Mouse (Mus musculus): Measurements from ENCODE around the gene Unc93a2. TPM values are rescaled to one million over a fixed set of nuclear protein-coding genes. Genes with fewer than 3 reads are reported as not detected.
"Not testable (repeated sequence)": the region's sequence is repeated elsewhere in the genome, so short reads cannot be mapped to it uniquely, and the experiment has no call there.

Unc93a2 gene
- polyA plus RNA-seq, 1 experiment from 2014 or later, result not detected

DNA sequence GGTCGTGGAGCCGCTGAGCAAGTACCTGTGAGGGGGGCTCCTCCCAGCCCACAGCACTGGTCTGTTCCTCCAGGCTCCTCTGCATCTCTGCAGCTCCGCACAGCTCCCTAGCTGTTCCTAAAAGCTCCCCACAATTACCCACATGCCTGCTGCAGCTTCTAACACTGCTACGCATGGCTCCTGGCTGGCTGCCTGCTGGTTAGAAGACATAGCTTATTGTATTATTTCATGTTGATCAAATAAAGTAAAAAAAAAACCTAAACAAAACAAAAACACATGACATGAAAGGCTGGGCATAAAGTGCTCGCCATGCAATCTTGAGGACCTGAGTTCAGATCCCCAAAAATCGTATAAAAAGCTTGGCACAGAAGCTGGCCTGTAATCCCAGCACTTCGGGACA, 4.6 kb upstream of the Unc93a2 start:
- H3K27ac ChIP-seq; H3K4me1 ChIP-seq; H3K9ac ChIP-seq; H3K9me3 ChIP-seq (replicated peaks); ATAC-seq (ENCODE audit: low FRiP score); H3K27me3 ChIP-seq; H3K4me3 ChIP-seq; H3K4me2 ChIP-seq (replicated peaks); H3K36me3 ChIP-seq: not testable (repeated sequence)
- 81% methylated on average over 7 of the region's 7 CpGs for WGBS

GRCm38 (mm10) chr17:7388958-7389356, 3.7 kb upstream of the Unc93a2 start:
- H3K9me3 ChIP-seq (replicated peaks); H3K4me3 ChIP-seq; H3K27ac ChIP-seq; ATAC-seq (ENCODE audit: low FRiP score); H3K36me3 ChIP-seq; H3K27me3 ChIP-seq; H3K4me2 ChIP-seq (replicated peaks); H3K4me1 ChIP-seq; H3K9ac ChIP-seq: not testable (repeated sequence)
- 81% methylated on average over 7 of the region's 8 CpGs for WGBS

DNA sequence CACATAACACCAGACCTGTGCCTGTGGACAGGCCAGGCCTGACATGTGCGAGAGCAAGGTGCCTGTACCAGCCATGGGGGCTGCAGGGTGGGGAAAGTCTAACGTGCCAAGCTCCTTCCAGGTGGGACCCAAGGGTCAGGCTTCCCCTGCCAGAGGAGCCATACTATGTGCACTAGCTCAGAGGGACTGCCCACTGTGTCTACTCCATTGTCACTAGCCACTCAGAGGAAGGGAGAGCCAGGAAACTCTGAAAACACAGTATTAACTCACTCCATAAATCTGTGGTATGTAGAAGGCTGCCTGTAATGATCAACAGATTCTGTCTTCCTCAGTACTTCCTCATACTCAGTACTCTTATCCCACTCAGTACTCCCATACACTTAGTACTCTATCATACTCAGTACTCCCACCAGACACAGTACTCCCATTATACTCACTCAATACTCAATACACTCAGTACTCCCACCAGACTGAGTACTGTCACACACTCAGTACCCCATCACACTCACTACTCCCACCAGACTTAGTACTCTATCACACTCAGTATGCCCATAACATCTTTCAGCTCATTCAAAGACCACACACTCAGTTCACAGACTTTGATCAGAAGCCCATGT, 3.2 kb upstream of the Unc93a2 start:
- H3K27me3 ChIP-seq; H3K9ac ChIP-seq; H3K36me3 ChIP-seq; H3K9me3 ChIP-seq (replicated peaks); H3K4me1 ChIP-seq; H3K4me2 ChIP-seq (replicated peaks); H3K27ac ChIP-seq; H3K4me3 ChIP-seq: not testable (repeated sequence)
- no CpG with 5 or more reads among the region's 2 CpGs for WGBS
- ATAC-seq (ENCODE audit: low FRiP score), result peak; percentile 53; the same call in 1 of the 2 replicates

- H3K27me3 ChIP-seq; H3K4me3 ChIP-seq; H3K27ac ChIP-seq; H3K36me3 ChIP-seq; H3K9me3 ChIP-seq (replicated peaks); H3K4me2 ChIP-seq (replicated peaks); H3K9ac ChIP-seq; H3K4me1 ChIP-seq: not testable (repeated sequence)
- WGBS, result 68% methylated on average over 8 of the region's 8 CpGs
- 0 out of 2 replicates have a peak, but pooled peaks have one; percentile 41 for ATAC-seq (ENCODE audit: low FRiP score)
Observed at GRCm38 (mm10) chr17:7386016-7386415, 752 bp upstream of the Unc93a2 start.

GRCm38 (mm10) chr17:7383167-7384143, 1.8 kb downstream of the Unc93a2 start:
- not testable (repeated sequence) for H3K36me3 ChIP-seq; H3K9ac ChIP-seq; H3K27ac ChIP-seq; H3K9me3 ChIP-seq (replicated peaks); H3K4me3 ChIP-seq; H3K27me3 ChIP-seq; H3K4me1 ChIP-seq; H3K4me2 ChIP-seq (replicated peaks); ATAC-seq (ENCODE audit: low FRiP score)
- WGBS, result 86% methylated on average over 11 of the region's 13 CpGs

- not testable (repeated sequence) for H3K27ac ChIP-seq; H3K9ac ChIP-seq; H3K4me1 ChIP-seq; H3K9me3 ChIP-seq (replicated peaks); H3K4me2 ChIP-seq (replicated peaks); H3K4me3 ChIP-seq; H3K27me3 ChIP-seq; ATAC-seq (ENCODE audit: low FRiP score); H3K36me3 ChIP-seq
- WGBS, result 96% methylated on average over 1 of the region's 3 CpGs
Observed at GRCm38 (mm10) chr17:7382711-7383110, 2.6 kb downstream of the Unc93a2 start.

DNA sequence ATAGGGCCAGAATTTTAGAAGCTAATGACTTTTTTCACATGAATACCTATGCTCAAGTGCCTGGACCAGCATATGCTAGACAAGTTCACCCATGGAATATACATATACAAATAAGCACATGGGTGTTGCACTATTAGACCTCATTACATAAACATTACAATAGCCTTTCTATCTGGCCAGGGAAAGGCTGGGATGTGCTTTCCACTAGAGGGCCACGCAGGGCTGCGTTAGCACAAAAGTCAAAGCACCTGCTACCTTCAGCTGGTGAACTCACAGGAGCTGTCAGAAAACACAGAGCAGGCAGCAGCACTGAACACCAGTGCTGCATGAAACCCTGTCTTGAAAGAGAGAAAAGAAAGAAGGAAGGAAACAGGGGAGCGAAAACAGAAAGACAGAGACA, 7.4 kb downstream of the Unc93a2 start:
- 20% methylated on average over 2 of the region's 3 CpGs for WGBS
- not testable (repeated sequence) for H3K9ac ChIP-seq; H3K4me1 ChIP-seq; H3K36me3 ChIP-seq; H3K27me3 ChIP-seq; H3K27ac ChIP-seq; H3K4me3 ChIP-seq; ATAC-seq (ENCODE audit: low FRiP score); H3K4me2 ChIP-seq (replicated peaks); H3K9me3 ChIP-seq (replicated peaks)

GRCm38 (mm10) chr17:7376951-7377700, 8.1 kb downstream of the Unc93a2 start:
- peak; percentile 54 for ATAC-seq (ENCODE audit: low FRiP score)

GRCm38 (mm10) chr17:7371879-7372278, 13.4 kb downstream of the Unc93a2 start, which contains the start of gene Gm49630:
Gm49630 (minus strand) TSS chr17:7371979.
- 100% methylated on average over 1 of the region's 5 CpGs for WGBS
- not testable (repeated sequence) for ATAC-seq (ENCODE audit: low FRiP score)

More at GRCm38 (mm10) chr17:7376951-7377700, 8.1 kb downstream of the Unc93a2 start:
- H3K4me3 ChIP-seq; H3K27me3 ChIP-seq; H3K4me2 ChIP-seq (replicated peaks); H3K36me3 ChIP-seq; H3K27ac ChIP-seq; H3K9me3 ChIP-seq (replicated peaks); H3K4me1 ChIP-seq; H3K9ac ChIP-seq: not testable (repeated sequence)
- 63% methylated on average over 1 of the region's 3 CpGs for WGBS

GRCm38 (mm10) chr17:7369401-7369800, 15.9 kb downstream of the Unc93a2 start:
- 72% methylated on average over 6 of the region's 6 CpGs for WGBS
- H3K4me2 ChIP-seq (replicated peaks); H3K36me3 ChIP-seq; H3K27ac ChIP-seq; H3K9me3 ChIP-seq (replicated peaks); H3K4me1 ChIP-seq; ATAC-seq (ENCODE audit: low FRiP score); H3K9ac ChIP-seq; H3K4me3 ChIP-seq; H3K27me3 ChIP-seq: not testable (repeated sequence)

More at GRCm38 (mm10) chr17:7371879-7372278, 13.4 kb downstream of the Unc93a2 start, which contains the start of gene Gm49630:
- H3K9me3 ChIP-seq (replicated peaks); H3K4me1 ChIP-seq; H3K36me3 ChIP-seq; H3K27me3 ChIP-seq; H3K27ac ChIP-seq; H3K4me3 ChIP-seq; H3K4me2 ChIP-seq (replicated peaks); H3K9ac ChIP-seq: not testable (repeated sequence)

DNA sequence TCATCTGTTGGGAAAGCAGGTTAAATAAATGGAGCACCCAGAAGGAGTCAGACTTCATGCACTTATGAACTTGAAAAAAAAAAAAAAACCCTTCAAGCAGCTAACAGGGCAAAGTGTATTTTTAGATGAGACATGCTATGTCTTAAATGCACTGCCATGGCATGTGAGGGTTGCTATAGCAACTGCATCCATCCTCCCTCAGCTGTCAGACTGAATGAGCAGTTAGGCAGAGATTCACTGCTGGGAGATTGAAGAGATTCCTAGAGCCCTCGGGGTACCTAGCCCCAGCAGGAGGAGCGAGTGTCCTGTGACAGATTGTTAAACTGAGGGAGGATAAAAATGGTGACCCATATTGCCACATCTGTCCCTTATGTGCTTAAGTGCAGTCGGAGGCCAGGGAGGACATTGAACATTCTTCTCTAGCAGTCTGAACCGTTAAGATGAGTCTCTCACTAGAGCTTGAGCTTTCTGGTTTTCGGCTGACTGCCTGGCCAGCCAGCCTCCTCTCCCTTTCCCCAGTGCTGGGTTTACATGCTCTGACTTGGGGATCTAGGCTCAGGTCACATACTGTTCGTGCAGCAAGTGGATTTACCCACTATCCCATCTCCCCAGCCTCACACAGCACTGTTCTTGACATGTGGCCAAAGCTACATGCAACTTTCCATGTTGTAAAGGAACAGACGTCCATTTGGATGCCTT, 18.4 kb downstream of the Unc93a2 start:
- H3K9ac ChIP-seq; H3K4me2 ChIP-seq (replicated peaks); H3K36me3 ChIP-seq; H3K27me3 ChIP-seq; H3K27ac ChIP-seq; H3K4me1 ChIP-seq; H3K4me3 ChIP-seq; H3K9me3 ChIP-seq (replicated peaks): not testable (repeated sequence)
- peak; percentile 78 for ATAC-seq (ENCODE audit: low FRiP score)
- 38% methylated on average over 5 of the region's 7 CpGs for WGBS

DNA sequence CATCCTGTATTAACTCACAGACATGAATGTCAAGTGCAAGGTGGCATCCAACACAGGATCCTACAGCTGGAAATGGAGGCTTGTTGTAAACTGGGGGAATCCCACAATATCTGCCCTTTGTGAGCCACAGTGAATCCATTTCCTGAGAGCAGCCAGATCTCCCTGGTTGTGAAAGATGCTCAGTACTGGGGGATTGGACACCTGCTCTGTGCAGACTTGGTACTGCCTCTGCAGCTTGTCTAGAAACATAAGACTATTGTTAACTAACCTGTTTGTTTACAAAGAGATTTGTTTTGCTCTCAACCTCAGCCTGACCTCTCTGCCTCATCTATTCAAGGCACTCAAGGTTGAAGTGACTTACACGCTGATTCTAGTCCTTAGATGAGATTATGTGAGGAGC, 19.0 kb downstream of the Unc93a2 start:
- not testable (repeated sequence) for H3K4me3 ChIP-seq; H3K27ac ChIP-seq; H3K36me3 ChIP-seq; H3K9ac ChIP-seq; H3K27me3 ChIP-seq; H3K4me2 ChIP-seq (replicated peaks); ATAC-seq (ENCODE audit: low FRiP score); H3K9me3 ChIP-seq (replicated peaks); H3K4me1 ChIP-seq
- WGBS, result 38% methylated on average over 1 of the region's 1 CpGs
